Mouse (Mus musculus) lung, embryonic 16.5 days (tissue): ENCODE measurements around the gene Prkcq. TPM values are rescaled to one million over a fixed set of nuclear protein-coding genes. Genes with fewer than 3 reads are reported as not detected.
"Not testable (repeated sequence)": the region's sequence is repeated elsewhere in the genome, so short reads cannot be mapped to it uniquely, and the experiment has no call there.

ENCODE experiments used
- ATAC-seq: fragments of 200-750 bp; cut with Nextera tagmentation; 2 replicates; pipeline ENCODE4 v1.8.0; 2017; ENCODE audit warnings: low read depth, mild to moderate bottlenecking, moderate library complexity
- H3K27ac ChIP-seq: fragments of 300-500 bp; sonication (generic); 2 replicates; pipeline ENCODE4 v1.5.1; 2014; ENCODE audit warnings: mild to moderate bottlenecking, control low read depth, low read length
- H3K27me3 ChIP-seq: fragments of 300-500 bp; sonication (generic); 2 replicates; pipeline ENCODE4 v1.6.1; 2014; ENCODE audit warnings: low read depth, low read length, mixed read lengths; ENCODE audit not compliant: control insufficient read depth, insufficient read depth
- H3K36me3 ChIP-seq: fragments of 300-500 bp; sonication (generic); 2 replicates; pipeline ENCODE4 v1.6.1; 2014; ENCODE audit warnings: low read length; ENCODE audit not compliant: control insufficient read depth, insufficient read depth
- H3K4me1 ChIP-seq: fragments of 300-500 bp; sonication (generic); replicated peaks from 2 replicates; pipeline ENCODE4 v1.6.1; 2014; ENCODE audit warnings: low read length, mixed read lengths; ENCODE audit not compliant: control insufficient read depth, insufficient read depth
- H3K4me2 ChIP-seq: fragments of 300-500 bp; sonication (generic); 2 replicates; pipeline ENCODE4 v1.6.1; 2014; ENCODE audit warnings: low read depth, low read length, control low read depth
- H3K4me3 ChIP-seq: fragments of 300-500 bp; sonication (generic); 2 replicates; pipeline ENCODE4 v1.5.1; 2014; ENCODE audit warnings: mild to moderate bottlenecking, low read length, control low read depth
- H3K9ac ChIP-seq: fragments of 300-500 bp; sonication (generic); 2 replicates; pipeline ENCODE4 v1.6.1; 2014; ENCODE audit warnings: low read length, control low read depth
- H3K9me3 ChIP-seq: fragments of 300-500 bp; sonication (generic); 2 replicates; pipeline ENCODE4 v1.6.1; 2016; ENCODE audit warnings: low read length; ENCODE audit not compliant: control insufficient read depth
- WGBS: fragments of 180-500 bp; shearing (Covaris S2); extraction: QIAGEN DNeasy Blood & Tissue Kit; methylation state at CpG from one replicate; pipeline ENCODE4 v1.1.7; 2014; 5-methylcytosine and 5-hydroxymethylcytosine counted together
- polyA plus RNA-seq: library from polyadenylated mRNA; unstranded; fragments of >200 nt; fragmentation: Nextera tagmentation; extraction: Ambion mirVana; gene quantifications from 2 replicates; pipeline ENCODE4 v1.2.1, GENCODE M21; 2015

Prkcq gene
- polyA plus RNA-seq, 1 experiment from 2014 or later: 2.4 TPM

DNA sequence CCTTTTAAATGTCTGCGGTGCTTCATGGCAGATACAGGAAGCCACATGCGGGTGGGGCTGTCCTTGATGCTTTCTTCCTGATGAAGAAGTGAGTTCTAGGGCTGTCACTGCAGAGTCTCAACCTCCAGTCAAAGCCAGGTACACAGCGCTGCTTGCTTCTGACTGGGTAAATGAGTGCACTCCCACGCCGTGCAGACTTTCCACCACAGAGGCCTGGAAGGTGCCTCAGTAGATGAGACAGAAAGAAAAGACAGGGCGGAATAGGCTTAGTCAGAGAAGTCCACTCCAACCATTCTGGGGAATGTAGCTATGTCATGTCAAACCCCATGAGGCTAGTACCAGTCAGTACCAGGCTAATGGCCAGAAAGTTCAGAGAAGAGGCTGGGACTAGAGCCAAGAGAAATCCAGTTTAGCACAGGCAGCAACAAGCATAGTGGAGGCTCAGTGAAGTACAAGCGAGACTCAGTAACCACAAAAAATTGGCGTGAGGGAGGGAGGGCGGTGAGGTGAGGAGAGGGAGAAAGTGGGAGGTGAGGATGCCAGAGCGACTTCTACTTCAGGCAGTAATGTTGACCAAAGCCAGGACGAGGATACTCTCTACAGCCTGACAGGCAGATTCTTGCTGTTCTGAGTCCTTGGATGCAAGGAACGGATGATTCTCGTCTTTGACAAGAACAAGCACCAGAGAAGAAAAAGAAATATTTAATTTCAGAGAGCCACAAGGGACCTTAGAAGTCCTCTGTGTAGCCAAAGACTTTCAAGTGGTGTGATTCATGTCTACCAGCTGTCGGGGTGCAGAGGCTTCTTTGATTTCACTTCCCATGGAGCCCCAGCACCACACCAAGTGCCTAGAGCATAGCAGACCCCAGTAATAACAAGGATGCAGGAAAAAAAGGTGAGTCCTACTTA is 167.3 kb downstream of the Prkcq start:
- Histone ChIP-seq H3K27me3 (no peaks in the 10 kb centered on the region), H3K27ac (peak overlapping the region; percentile 49), H3K4me1 (peaks cover 6% of the 10 kb centered on the region; the same call in 1 of the 2 replicates), H3K36me3 (no peaks in the 10 kb centered on the region), H3K9me3 (no peaks in the 10 kb centered on the region), H3K9ac (no peak overlapping the region), H3K4me3 (no peak overlapping the region), H3K4me2 (no peak overlapping the region)
- peak; percentile 81 for ATAC-seq
- WGBS: 45% methylated on average over 14 of the region's 14 CpGs

- Histone ChIP-seq H3K27me3 (no peaks in the 10 kb centered on the region), H3K36me3 (no peaks in the 10 kb centered on the region)
- 94% methylated on average over 3 of the region's 3 CpGs for WGBS
Measured at GRCm38 (mm10) chr2:11344691-11345090, 172.8 kb downstream of the Prkcq start.

DNA sequence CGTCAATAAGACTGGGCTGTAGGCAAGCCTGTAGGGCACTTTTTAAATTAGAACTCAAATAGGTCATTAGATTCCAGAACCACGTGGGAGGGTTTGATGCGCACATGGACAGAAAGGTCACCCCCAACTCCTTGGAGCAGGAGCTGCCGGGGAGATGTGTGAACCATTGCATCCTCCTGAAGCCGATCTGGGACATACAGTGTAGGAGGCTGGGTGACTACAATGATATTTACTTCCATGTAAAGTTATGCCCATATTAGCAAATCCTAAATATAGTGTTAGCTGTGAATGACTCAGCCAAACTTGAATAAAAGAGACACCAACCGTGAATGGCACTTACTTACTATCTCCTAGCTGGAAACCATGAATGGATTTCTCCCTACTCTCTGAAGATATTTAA is 174.5 kb downstream of the Prkcq start:
- ATAC-seq, H3K4me1 ChIP-seq, H3K36me3 ChIP-seq, H3K27ac ChIP-seq, H3K9ac ChIP-seq, H3K27me3 ChIP-seq, H3K4me3 ChIP-seq, H3K9me3 ChIP-seq, H3K4me2 ChIP-seq: not testable (repeated sequence)
- 83% methylated on average over 6 of the region's 6 CpGs for WGBS

More at GRCm38 (mm10) chr2:11344691-11345090, 172.8 kb downstream of the Prkcq start:
- no peak overlapping the region for H3K9ac ChIP-seq
- H3K27ac ChIP-seq: no peak overlapping the region
- H3K4me3 ChIP-seq: no peak overlapping the region
- ATAC-seq: no peak
- H3K4me2 ChIP-seq: no peak overlapping the region
- no peaks in the 10 kb centered on the region for H3K4me1 ChIP-seq
- H3K9me3 ChIP-seq: no peaks in the 10 kb centered on the region

GRCm38 (mm10) chr2:11347791-11348190 is 175.9 kb downstream of the Prkcq start:
- WGBS: 70% methylated on average over 3 of the region's 3 CpGs
- no peak for ATAC-seq

More at GRCm38 (mm10) chr2:11347791-11348190, 175.9 kb downstream of the Prkcq start:
- no peak overlapping the region for H3K9ac ChIP-seq
- no peaks in the 10 kb centered on the region for H3K9me3 ChIP-seq
- H3K27me3 ChIP-seq: no peaks in the 10 kb centered on the region
- H3K27ac ChIP-seq: no peak overlapping the region
- no peaks in the 10 kb centered on the region for H3K36me3 ChIP-seq
- no peaks in the 10 kb centered on the region for H3K4me1 ChIP-seq
- H3K4me2 ChIP-seq: no peak overlapping the region
- H3K4me3 ChIP-seq: no peak overlapping the region
